Mouse (Mus musculus) lung, postnatal 14 days (tissue): Measurements from ENCODE around the gene Scyl2.

Source experiments
- DNase-seq: peaks from one replicate; pipeline ENCODE4 v3.0.0; 2021

Gene Scyl2

GRCm38 (mm10) chr10:89592797-89593196 is 93.3 kb downstream of the Scyl2 start:
- DNase-seq = no peak

DNA sequence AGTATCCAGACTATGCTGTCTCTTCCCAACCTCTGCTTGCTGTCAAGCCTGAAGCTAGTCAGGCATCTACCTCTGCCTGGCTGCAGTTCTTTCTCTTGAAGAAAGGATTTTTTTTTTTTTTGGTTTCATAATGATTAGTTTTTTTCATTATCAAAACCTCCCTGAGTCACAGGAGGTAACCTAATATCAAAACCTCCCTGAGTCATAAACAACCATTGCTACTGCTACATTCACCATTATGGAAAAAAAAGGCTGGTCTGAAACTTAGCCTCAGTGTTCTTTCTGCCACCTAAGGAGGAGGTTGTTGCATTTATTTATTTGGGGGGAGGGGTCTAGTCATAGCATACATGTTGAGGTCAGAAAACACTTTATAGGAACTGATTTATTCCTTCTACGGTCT is 96.2 kb downstream of the Scyl2 start:
- no peak for DNase-seq
